Mouse (Mus musculus): ENCODE measurements at regions not wholly inside any gene's neighbourhood (a gene's known extent, or its start where the extent isn't known, plus 50 kb on each side); places are given as distances from the start of the nearest gene placed in this dataset.

GRCm38 (mm10) chr14:64591091-64591976 lies 487.2 kb downstream of the Prss52 start:
- Histone ChIP-seq H3K27ac (ENCODE audit: low read length) (no peak overlapping the region), H3K9me3 (ENCODE audit: low read length) (no peaks in the 10 kb centered on the region), H3K4me1 (ENCODE audit: insufficient read depth, low read length) (peaks cover 29% of the 10 kb centered on the region), H3K9ac (replicated peaks; ENCODE audit: low read length) (no peak overlapping the region), H3K36me3 (ENCODE audit: insufficient read depth, low read length) (no peaks in the 10 kb centered on the region), H3K4me3 (ENCODE audit: low read length) (0 out of 2 replicates have a peak overlapping the region, but pooled peaks have one; percentile 18), H3K27me3 (ENCODE audit: insufficient read depth, low read length) (peaks cover 73% of the 10 kb centered on the region), H3K4me2 (replicated peaks; ENCODE audit: low read depth, low read length) (no peak overlapping the region)
- WGBS: 10% methylated on average over 14 of the region's 14 CpGs
- no peak for ATAC-seq (ENCODE audit: low FRiP score, low TSS enrichment)

GRCm38 (mm10) chr14:64592176-64592575 lies 488.1 kb downstream of the Prss52 start:
- H3K4me3 ChIP-seq (ENCODE audit: low read length): no peak overlapping the region
- no peak overlapping the region for H3K27ac ChIP-seq (ENCODE audit: low read length)
- H3K9me3 ChIP-seq (ENCODE audit: low read length): no peaks in the 10 kb centered on the region
- H3K36me3 ChIP-seq (ENCODE audit: insufficient read depth, low read length): no peaks in the 10 kb centered on the region
- H3K27me3 ChIP-seq (ENCODE audit: insufficient read depth, low read length): peaks cover 64% of the 10 kb centered on the region
- H3K4me2 ChIP-seq (replicated peaks; ENCODE audit: low read depth, low read length): no peak overlapping the region
- H3K4me1 ChIP-seq (ENCODE audit: insufficient read depth, low read length): peaks cover 26% of the 10 kb centered on the region
- WGBS: 51% methylated on average over 6 of the region's 6 CpGs
- no peak for ATAC-seq (ENCODE audit: low FRiP score, low TSS enrichment)
- no peak overlapping the region for H3K9ac ChIP-seq (replicated peaks; ENCODE audit: low read length)

- Histone ChIP-seq H3K4me1 (ENCODE audit: insufficient read depth, low read length) (peaks cover 20% of the 10 kb centered on the region), H3K4me2 (replicated peaks; ENCODE audit: low read depth, low read length) (no peak overlapping the region), H3K4me3 (ENCODE audit: low read length) (no peak overlapping the region), H3K27me3 (ENCODE audit: insufficient read depth, low read length) (peaks cover 58% of the 10 kb centered on the region), H3K36me3 (ENCODE audit: insufficient read depth, low read length) (no peaks in the 10 kb centered on the region), H3K9ac (replicated peaks; ENCODE audit: low read length) (no peak overlapping the region), H3K9me3 (ENCODE audit: low read length) (no peaks in the 10 kb centered on the region), H3K27ac (ENCODE audit: low read length) (no peak overlapping the region)
- no peak for ATAC-seq (ENCODE audit: low FRiP score, low TSS enrichment)
- 69% methylated on average over 13 of the region's 13 CpGs for WGBS
Measured at GRCm38 (mm10) chr14:64592706-64593320, 488.7 kb downstream of the Prss52 start.

GRCm38 (mm10) chr14:64593564-64593963 lies 489.5 kb downstream of the Prss52 start:
- no peaks in the 10 kb centered on the region for H3K9me3 ChIP-seq (ENCODE audit: low read length)
- H3K4me3 ChIP-seq (ENCODE audit: low read length): no peak overlapping the region
- H3K36me3 ChIP-seq (ENCODE audit: insufficient read depth, low read length): no peaks in the 10 kb centered on the region
- 46% methylated on average over 4 of the region's 4 CpGs for WGBS
- no peak overlapping the region for H3K9ac ChIP-seq (replicated peaks; ENCODE audit: low read length)
- H3K27me3 ChIP-seq (ENCODE audit: insufficient read depth, low read length): peaks cover 50% of the 10 kb centered on the region
- peaks cover 19% of the 10 kb centered on the region for H3K4me1 ChIP-seq (ENCODE audit: insufficient read depth, low read length)
- no peak overlapping the region for H3K27ac ChIP-seq (ENCODE audit: low read length)
- ATAC-seq (ENCODE audit: low FRiP score, low TSS enrichment): no peak
- no peak overlapping the region for H3K4me2 ChIP-seq (replicated peaks; ENCODE audit: low read depth, low read length)

- Histone ChIP-seq H3K4me3 (ENCODE audit: low read length) (no peak overlapping the region), H3K27ac (ENCODE audit: low read length) (no peak overlapping the region), H3K9ac (replicated peaks; ENCODE audit: low read length) (no peak overlapping the region), H3K4me1 (ENCODE audit: insufficient read depth, low read length) (peaks cover 19% of the 10 kb centered on the region), H3K4me2 (replicated peaks; ENCODE audit: low read depth, low read length) (no peak overlapping the region), H3K27me3 (ENCODE audit: insufficient read depth, low read length) (peaks cover 45% of the 10 kb centered on the region), H3K36me3 (ENCODE audit: insufficient read depth, low read length) (no peaks in the 10 kb centered on the region), H3K9me3 (ENCODE audit: low read length) (no peaks in the 10 kb centered on the region)
- ATAC-seq (ENCODE audit: low FRiP score, low TSS enrichment): no peak
- 65% methylated on average over 7 of the region's 7 CpGs for WGBS
Measured at GRCm38 (mm10) chr14:64594021-64594561, 490.0 kb downstream of the Prss52 start.

- Histone ChIP-seq H3K36me3 (ENCODE audit: insufficient read depth, low read length) (no peaks in the 10 kb centered on the region), H3K4me1 (ENCODE audit: insufficient read depth, low read length) (peaks cover 13% of the 10 kb centered on the region), H3K9ac (replicated peaks; ENCODE audit: low read length) (no peak overlapping the region), H3K4me2 (replicated peaks; ENCODE audit: low read depth, low read length) (no peak overlapping the region), H3K27ac (ENCODE audit: low read length) (no peak overlapping the region), H3K27me3 (ENCODE audit: insufficient read depth, low read length) (peaks cover 36% of the 10 kb centered on the region), H3K9me3 (ENCODE audit: low read length) (no peaks in the 10 kb centered on the region), H3K4me3 (ENCODE audit: low read length) (no peak overlapping the region)
- WGBS: 63% methylated on average over 10 of the region's 10 CpGs
- ATAC-seq (ENCODE audit: low FRiP score, low TSS enrichment): no peak
Measured at GRCm38 (mm10) chr14:64594811-64595522, 490.9 kb downstream of the Prss52 start.

GRCm38 (mm10) chr14:64595523-64595889 lies 491.4 kb downstream of the Prss52 start:
- Histone ChIP-seq H3K36me3 (ENCODE audit: insufficient read depth, low read length) (no peaks in the 10 kb centered on the region), H3K4me3 (ENCODE audit: low read length) (no peak overlapping the region), H3K9ac (replicated peaks; ENCODE audit: low read length) (no peak overlapping the region), H3K9me3 (ENCODE audit: low read length) (no peaks in the 10 kb centered on the region), H3K4me2 (replicated peaks; ENCODE audit: low read depth, low read length) (no peak overlapping the region), H3K27me3 (ENCODE audit: insufficient read depth, low read length) (peaks cover 31% of the 10 kb centered on the region), H3K4me1 (ENCODE audit: insufficient read depth, low read length) (peaks cover 9% of the 10 kb centered on the region; the same call in 1 of the 2 replicates), H3K27ac (ENCODE audit: low read length) (no peak overlapping the region)
- WGBS: 50% methylated on average over 1 of the region's 1 CpGs
- ATAC-seq (ENCODE audit: low FRiP score, low TSS enrichment): no peak

- peaks cover 27% of the 10 kb centered on the region for H3K27me3 ChIP-seq (ENCODE audit: insufficient read depth, low read length)
- H3K36me3 ChIP-seq (ENCODE audit: insufficient read depth, low read length): no peaks in the 10 kb centered on the region
- 0 out of 2 replicates have a peak, but pooled peaks cover 5% of the 10 kb centered on the region for H3K4me1 ChIP-seq (ENCODE audit: insufficient read depth, low read length)
- ATAC-seq (ENCODE audit: low FRiP score, low TSS enrichment): no peak
- H3K4me2 ChIP-seq (replicated peaks; ENCODE audit: low read depth, low read length): no peak overlapping the region
- no peaks in the 10 kb centered on the region for H3K9me3 ChIP-seq (ENCODE audit: low read length)
- H3K9ac ChIP-seq (replicated peaks; ENCODE audit: low read length): no peak overlapping the region
- WGBS: 83% methylated on average over 4 of the region's 4 CpGs
- no peak overlapping the region for H3K4me3 ChIP-seq (ENCODE audit: low read length)
- H3K27ac ChIP-seq (ENCODE audit: low read length): no peak overlapping the region
Measured at GRCm38 (mm10) chr14:64595891-64596290, 491.8 kb downstream of the Prss52 start.

GRCm38 (mm10) chr14:64597218-64597617 lies 493.1 kb downstream of the Prss52 start:
- ATAC-seq (ENCODE audit: low FRiP score, low TSS enrichment): no peak
- Histone ChIP-seq H3K4me1 (ENCODE audit: insufficient read depth, low read length) (no peaks in the 10 kb centered on the region), H3K4me2 (replicated peaks; ENCODE audit: low read depth, low read length) (no peak overlapping the region), H3K27ac (ENCODE audit: low read length) (no peak overlapping the region), H3K27me3 (ENCODE audit: insufficient read depth, low read length) (peaks cover 14% of the 10 kb centered on the region), H3K9ac (replicated peaks; ENCODE audit: low read length) (no peak overlapping the region), H3K4me3 (ENCODE audit: low read length) (no peak overlapping the region), H3K36me3 (ENCODE audit: insufficient read depth, low read length) (no peaks in the 10 kb centered on the region), H3K9me3 (ENCODE audit: low read length) (no peaks in the 10 kb centered on the region)
- 70% methylated on average over 8 of the region's 8 CpGs for WGBS

All from kidney, embryonic 16.5 days (tissue).